Mouse (Mus musculus): Measurements from ENCODE around the gene Kansl1. TPM values are rescaled to one million over a fixed set of nuclear protein-coding genes. Genes with fewer than 3 reads are reported as not detected.

The Kansl1 gene
- polyA plus RNA-seq, 1 experiment from 2014 or later, result 17.5 TPM

DNA sequence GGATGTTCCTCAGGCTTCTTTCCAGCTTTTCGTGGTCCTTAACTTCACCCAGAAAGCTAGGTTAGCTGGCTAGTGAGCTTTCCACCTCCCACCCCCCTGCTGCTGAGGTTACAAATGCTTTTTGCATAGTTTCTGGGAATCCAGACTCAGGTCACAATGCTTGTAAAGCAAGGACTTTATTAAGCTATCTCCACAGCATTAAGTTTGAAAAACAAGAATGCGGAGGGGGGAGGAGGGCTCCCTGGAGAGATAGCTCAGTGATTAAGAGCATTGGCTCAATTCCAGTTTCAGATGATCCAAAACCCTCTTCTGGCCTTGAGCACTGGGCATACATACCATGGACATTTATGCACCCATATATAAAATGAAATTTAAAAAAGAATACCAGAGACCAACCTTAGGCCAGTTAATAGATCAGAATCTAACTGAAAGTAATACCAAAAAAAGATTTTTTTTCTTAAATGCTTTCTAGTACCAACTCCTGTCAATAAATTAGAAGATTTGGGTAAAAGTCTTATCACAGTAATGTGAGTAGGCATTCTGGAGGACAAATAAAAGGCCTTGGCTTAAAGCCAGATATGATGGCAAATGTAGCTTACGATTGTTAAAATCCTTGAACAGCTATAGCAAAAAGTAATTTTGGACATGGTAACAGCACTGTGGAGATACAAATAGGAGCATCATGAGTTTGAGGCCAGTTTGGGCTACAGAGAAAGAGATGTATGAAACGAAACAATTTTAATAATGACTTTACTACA, 69.0 kb downstream of the Kansl1 start:
- H3K27ac ChIP-seq, result no peak overlapping the region
- no peaks in the 10 kb centered on the region for H3K4me1 ChIP-seq (replicated peaks; ENCODE audit: insufficient read depth, low read length)
- no peak overlapping the region for H3K9ac ChIP-seq (ENCODE audit: low read depth, low read length)
- TF ChIP-seq CTCF (IDR thresholded peaks at IDR 0.05; ENCODE audit: low read depth), result no peak
- 65% methylated on average over 4 of the region's 4 CpGs for WGBS
- no peak for DNase-seq (ENCODE audit: low spot score)
- ATAC-seq (replicated peaks; ENCODE audit: low FRiP score, low read depth), result no peak
- no peak overlapping the region for H3K4me3 ChIP-seq (replicated peaks; ENCODE audit: low read depth, low read length)
- H3K9me3 ChIP-seq (replicated peaks; ENCODE audit: low read length), result no peaks in the 10 kb centered on the region
- H3K27me3 ChIP-seq (ENCODE audit: insufficient read depth, low read length), result no peaks in the 10 kb centered on the region
- no peak overlapping the region for H3K4me2 ChIP-seq (ENCODE audit: low read length)
- no peaks in the 10 kb centered on the region for H3K36me3 ChIP-seq (ENCODE audit: insufficient read depth, low read length)

DNA sequence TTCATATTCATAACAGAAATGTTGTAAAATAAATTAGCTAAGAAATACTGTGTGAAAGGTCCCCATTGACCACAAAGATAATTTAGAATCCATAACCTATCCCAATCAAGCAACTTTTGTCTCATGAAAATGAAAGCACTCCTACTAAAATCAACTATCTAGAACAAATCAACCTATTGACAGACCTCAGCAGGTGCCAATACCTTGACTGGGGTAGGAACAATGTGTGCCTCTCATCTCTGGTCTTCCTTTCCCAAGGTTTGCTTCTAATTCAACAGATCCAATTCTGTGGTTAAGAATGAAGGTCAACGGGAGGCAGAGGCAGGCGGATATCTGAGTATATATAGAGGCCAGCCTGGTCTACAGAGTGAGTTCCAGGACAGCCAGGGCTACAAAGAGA, 73.0 kb downstream of the Kansl1 start:
- 96% methylated on average over 2 of the region's 2 CpGs for WGBS
- DNase-seq (ENCODE audit: low spot score) (no peak), ATAC-seq (replicated peaks; ENCODE audit: low FRiP score, low read depth) (no peak)
- no peak for TF ChIP-seq CTCF (IDR thresholded peaks at IDR 0.05; ENCODE audit: low read depth)
- no peaks in the 10 kb centered on the region for H3K36me3 ChIP-seq (ENCODE audit: insufficient read depth, low read length)
- no peaks in the 10 kb centered on the region for H3K27me3 ChIP-seq (ENCODE audit: insufficient read depth, low read length)
- 0 out of 2 replicates have a peak, but pooled peaks cover 3% of the 10 kb centered on the region for H3K4me1 ChIP-seq (replicated peaks; ENCODE audit: insufficient read depth, low read length)
- no peak overlapping the region for H3K27ac ChIP-seq
- no peak overlapping the region for H3K4me3 ChIP-seq (replicated peaks; ENCODE audit: low read depth, low read length)
- H3K9ac ChIP-seq (ENCODE audit: low read depth, low read length), result no peak overlapping the region
- H3K4me2 ChIP-seq (ENCODE audit: low read length), result no peak overlapping the region
- no peaks in the 10 kb centered on the region for H3K9me3 ChIP-seq (replicated peaks; ENCODE audit: low read length)

DNA sequence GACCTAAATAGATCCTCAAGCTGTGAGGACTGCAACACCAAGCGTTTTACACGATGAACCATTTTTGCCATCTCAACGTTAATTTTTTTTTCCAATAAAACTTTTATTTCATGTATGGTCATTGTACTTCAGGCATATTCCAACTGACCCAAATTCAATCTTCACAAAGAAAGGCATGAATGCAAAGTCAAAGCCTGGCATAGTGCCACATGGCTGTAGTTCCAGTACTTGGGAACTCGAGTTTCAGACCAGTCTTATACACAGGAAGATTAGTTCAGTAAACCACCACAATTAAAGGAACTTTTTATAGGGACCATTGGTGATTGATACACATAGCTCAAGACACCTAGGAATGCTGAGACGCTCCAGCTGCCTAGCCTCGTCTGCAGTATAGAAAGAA, 75.5 kb downstream of the Kansl1 start:
- Histone ChIP-seq H3K27ac (no peak overlapping the region), H3K4me2 (ENCODE audit: low read length) (no peak overlapping the region), H3K27me3 (ENCODE audit: insufficient read depth, low read length) (no peaks in the 10 kb centered on the region), H3K36me3 (ENCODE audit: insufficient read depth, low read length) (no peaks in the 10 kb centered on the region), H3K4me1 (replicated peaks; ENCODE audit: insufficient read depth, low read length) (0 out of 2 replicates have a peak, but pooled peaks cover 3% of the 10 kb centered on the region), H3K4me3 (replicated peaks; ENCODE audit: low read depth, low read length) (no peak overlapping the region), H3K9me3 (replicated peaks; ENCODE audit: low read length) (no peaks in the 10 kb centered on the region), H3K9ac (ENCODE audit: low read depth, low read length) (no peak overlapping the region)
- TF ChIP-seq CTCF (IDR thresholded peaks at IDR 0.05; ENCODE audit: low read depth), result no peak
- no peak for ATAC-seq (replicated peaks; ENCODE audit: low FRiP score, low read depth)
- DNase-seq (ENCODE audit: low spot score), result no peak
- WGBS, result 80% methylated on average over 6 of the region's 6 CpGs

DNA sequence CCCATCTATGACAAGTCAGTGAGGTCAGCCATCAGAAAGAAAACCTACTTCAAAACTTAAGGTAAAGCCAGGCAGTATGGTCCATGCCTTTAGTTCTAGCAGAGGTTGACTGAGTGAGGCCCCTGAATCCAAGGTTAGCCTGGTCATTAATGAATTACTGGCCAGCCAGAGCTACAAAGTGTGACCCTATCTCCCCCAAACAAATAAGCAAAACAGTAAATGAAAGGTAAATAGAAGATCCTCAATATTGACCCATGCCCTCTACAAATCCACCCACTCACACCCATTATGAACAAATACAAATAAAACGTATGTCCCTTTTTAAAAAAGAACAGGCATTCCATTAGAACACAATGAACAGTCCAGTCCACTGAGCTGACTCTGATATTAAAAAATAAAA, 76.5 kb downstream of the Kansl1 start:
- no peak for DNase-seq (ENCODE audit: low spot score)
- 60% methylated on average over 1 of the region's 1 CpGs for WGBS
- Histone ChIP-seq H3K4me3 (replicated peaks; ENCODE audit: low read depth, low read length) (no peak overlapping the region), H3K4me1 (replicated peaks; ENCODE audit: insufficient read depth, low read length) (0 out of 2 replicates have a peak, but pooled peaks cover 3% of the 10 kb centered on the region), H3K27ac (no peak overlapping the region), H3K4me2 (ENCODE audit: low read length) (no peak overlapping the region), H3K27me3 (ENCODE audit: insufficient read depth, low read length) (no peaks in the 10 kb centered on the region), H3K36me3 (ENCODE audit: insufficient read depth, low read length) (no peaks in the 10 kb centered on the region), H3K9ac (ENCODE audit: low read depth, low read length) (no peak overlapping the region), H3K9me3 (replicated peaks; ENCODE audit: low read length) (no peaks in the 10 kb centered on the region)
- no peak for ATAC-seq (replicated peaks; ENCODE audit: low FRiP score, low read depth)
- TF ChIP-seq CTCF (IDR thresholded peaks at IDR 0.05; ENCODE audit: low read depth), result no peak

DNA sequence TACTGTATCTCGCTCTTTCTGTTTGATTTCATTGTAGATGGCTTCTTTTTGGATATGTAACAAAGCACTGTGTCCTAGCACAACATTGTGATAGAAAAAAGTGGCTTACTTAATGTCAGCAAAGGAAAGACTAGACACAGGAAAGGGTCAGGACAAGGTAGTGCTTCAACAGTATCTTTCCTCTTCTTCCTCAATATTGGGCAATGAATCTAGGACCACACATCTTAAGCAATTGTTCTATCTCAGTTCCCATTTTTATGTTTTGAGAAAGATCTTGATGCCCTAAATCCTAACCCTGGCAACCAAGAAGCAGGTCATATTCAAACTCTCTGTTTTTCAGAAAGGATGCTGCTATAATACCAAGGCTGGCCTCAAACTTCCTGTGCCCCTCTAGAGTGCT, 81.4 kb downstream of the Kansl1 start:
- no peaks in the 10 kb centered on the region for H3K4me1 ChIP-seq (replicated peaks; ENCODE audit: insufficient read depth, low read length)
- H3K4me3 ChIP-seq (replicated peaks; ENCODE audit: low read depth, low read length), result no peak overlapping the region
- H3K9me3 ChIP-seq (replicated peaks; ENCODE audit: low read length), result no peaks in the 10 kb centered on the region
- WGBS, result 98% methylated on average over 1 of the region's 1 CpGs
- DNase-seq (ENCODE audit: low spot score) (no peak), ATAC-seq (replicated peaks; ENCODE audit: low FRiP score, low read depth) (no peak)
- H3K27me3 ChIP-seq (ENCODE audit: insufficient read depth, low read length), result no peaks in the 10 kb centered on the region
- no peak overlapping the region for H3K4me2 ChIP-seq (ENCODE audit: low read length)
- no peaks in the 10 kb centered on the region for H3K36me3 ChIP-seq (ENCODE audit: insufficient read depth, low read length)
- TF ChIP-seq CTCF (IDR thresholded peaks at IDR 0.05; ENCODE audit: low read depth), result no peak
- no peak overlapping the region for H3K27ac ChIP-seq
- H3K9ac ChIP-seq (ENCODE audit: low read depth, low read length), result no peak overlapping the region

DNA sequence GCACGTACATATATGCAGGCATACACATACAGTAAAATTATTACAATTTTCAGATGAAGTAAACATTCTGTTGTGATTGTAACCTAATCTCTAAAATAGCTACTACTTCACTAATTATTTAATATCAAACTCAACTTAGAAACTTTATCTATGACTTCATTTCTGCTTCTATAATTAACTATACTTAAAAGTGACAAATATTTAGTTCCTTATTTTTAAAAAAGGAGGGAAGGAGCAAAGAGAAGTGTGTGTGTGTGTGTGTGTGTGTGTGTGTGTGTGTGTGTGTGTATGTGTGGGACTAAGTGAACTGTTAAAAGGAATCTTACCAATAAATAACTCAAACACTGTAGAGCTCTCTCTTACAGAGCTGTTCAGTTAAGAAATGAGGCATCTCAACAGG, 82.1 kb downstream of the Kansl1 start:
- Histone ChIP-seq H3K27me3 (ENCODE audit: insufficient read depth, low read length) (no peaks in the 10 kb centered on the region), H3K4me1 (replicated peaks; ENCODE audit: insufficient read depth, low read length) (no peaks in the 10 kb centered on the region), H3K36me3 (ENCODE audit: insufficient read depth, low read length) (no peaks in the 10 kb centered on the region), H3K9me3 (replicated peaks; ENCODE audit: low read length) (no peaks in the 10 kb centered on the region), H3K9ac (ENCODE audit: low read depth, low read length) (no peak overlapping the region), H3K27ac (no peak overlapping the region), H3K4me3 (replicated peaks; ENCODE audit: low read depth, low read length) (no peak overlapping the region), H3K4me2 (ENCODE audit: low read length) (no peak overlapping the region)
- TF ChIP-seq CTCF (IDR thresholded peaks at IDR 0.05; ENCODE audit: low read depth), result no peak
- WGBS, result 96% methylated on average over 1 of the region's 1 CpGs
- ATAC-seq (replicated peaks; ENCODE audit: low FRiP score, low read depth) (no peak), DNase-seq (ENCODE audit: low spot score) (no peak)

Data from kidney, postnatal 0 days (tissue).